Mouse (Mus musculus) kidney, adult 2 months (tissue): ENCODE measurements at regions not wholly inside any gene's neighbourhood (a gene's known extent, or its start where the extent isn't known, plus 50 kb on each side); places are given as distances from the start of the nearest gene placed in this dataset.

Experiments
- CTCF ChIP-seq: fragments of 200-500 bp; conservative IDR thresholded peaks from 2 replicates; pipeline ENCODE4 v1.5.1; 2011; ENCODE audit warnings: low read depth, mild to moderate bottlenecking, control low read depth, low read length, moderate library complexity, mixed read lengths; ENCODE audit not compliant: insufficient read depth, insufficient read length
- POLR2A ChIP-seq: fragments of 200-500 bp; IDR thresholded peaks from one replicate; pipeline ENCODE4 v1.6.1; 2011; ENCODE audit warnings: low read depth, low read length, control low read depth

- TF ChIP-seq CTCF = no peak
- TF ChIP-seq POLR2A = no peak
Observed at GRCm38 (mm10) chr10:45892464-45892863, 314.8 kb downstream of the Hace1 start.
